Mouse (Mus musculus) 416B (cell line): Measurements from ENCODE around the gene Lmo4.

Experiments
- DNase-seq: peaks from one replicate; pipeline ENCODE4 v3.0.0; 2011; ENCODE audit warnings: low read depth

Lmo4 gene

DNA sequence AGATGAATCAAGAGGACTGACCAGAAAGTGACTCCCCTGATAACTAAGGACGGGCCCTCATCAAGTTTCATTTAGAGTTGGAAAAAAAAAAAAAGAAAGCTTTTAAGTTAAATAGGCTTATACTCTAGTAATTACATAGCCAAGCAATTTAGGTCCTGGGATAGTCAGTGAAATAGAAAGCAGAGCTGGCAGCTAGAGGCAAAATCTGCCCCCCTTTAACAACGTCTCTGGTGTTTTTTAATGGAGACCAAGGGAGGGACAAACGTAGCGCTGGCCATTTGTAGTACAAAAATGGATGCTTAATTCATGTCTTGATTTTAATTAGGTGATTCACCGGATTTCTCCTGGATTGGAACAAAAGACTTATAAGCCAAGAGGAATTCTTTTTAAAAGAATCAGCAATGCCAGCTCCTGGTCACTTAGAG, 1.0 kb downstream of the Lmo4 start:
- DNase-seq = peak; percentile 60

GRCm38 (mm10) chr3:144203259-144203987, 1.6 kb downstream of the Lmo4 start:
- peak; percentile 66 for DNase-seq

DNA sequence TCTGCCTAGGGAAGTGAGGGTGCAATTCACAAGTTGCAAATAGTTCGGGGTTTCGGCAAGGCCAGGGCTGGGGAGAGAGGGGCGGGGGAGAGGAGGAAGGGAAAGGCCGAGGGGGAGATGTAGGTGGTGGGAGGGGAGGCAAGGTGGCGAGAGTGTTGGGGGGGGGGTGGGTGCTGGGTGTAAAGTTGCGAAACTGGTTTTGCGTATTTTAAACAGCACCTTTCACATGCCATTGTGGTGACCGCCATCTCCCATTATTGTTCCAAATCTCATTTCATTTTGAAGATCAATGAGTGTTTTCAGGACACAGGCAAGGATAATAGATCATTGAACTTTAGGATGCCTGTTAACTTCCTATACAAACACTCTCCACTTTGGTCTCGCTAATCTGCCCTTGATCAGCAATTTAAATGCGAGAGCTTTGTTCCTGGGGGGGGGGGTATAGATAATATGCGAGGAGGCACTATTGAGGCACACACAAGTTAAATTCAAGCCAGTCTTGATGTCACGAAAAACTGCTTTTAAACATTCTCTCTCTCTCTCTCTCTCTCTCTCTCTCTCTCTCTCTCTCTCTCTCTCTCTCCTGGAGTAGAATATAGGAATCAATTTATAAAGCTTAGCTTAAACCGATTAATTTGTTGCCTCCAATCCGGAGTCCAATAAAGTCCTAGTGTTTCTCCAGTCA, 2.3 kb downstream of the Lmo4 start:
- DNase-seq = peak; percentile 80

DNA sequence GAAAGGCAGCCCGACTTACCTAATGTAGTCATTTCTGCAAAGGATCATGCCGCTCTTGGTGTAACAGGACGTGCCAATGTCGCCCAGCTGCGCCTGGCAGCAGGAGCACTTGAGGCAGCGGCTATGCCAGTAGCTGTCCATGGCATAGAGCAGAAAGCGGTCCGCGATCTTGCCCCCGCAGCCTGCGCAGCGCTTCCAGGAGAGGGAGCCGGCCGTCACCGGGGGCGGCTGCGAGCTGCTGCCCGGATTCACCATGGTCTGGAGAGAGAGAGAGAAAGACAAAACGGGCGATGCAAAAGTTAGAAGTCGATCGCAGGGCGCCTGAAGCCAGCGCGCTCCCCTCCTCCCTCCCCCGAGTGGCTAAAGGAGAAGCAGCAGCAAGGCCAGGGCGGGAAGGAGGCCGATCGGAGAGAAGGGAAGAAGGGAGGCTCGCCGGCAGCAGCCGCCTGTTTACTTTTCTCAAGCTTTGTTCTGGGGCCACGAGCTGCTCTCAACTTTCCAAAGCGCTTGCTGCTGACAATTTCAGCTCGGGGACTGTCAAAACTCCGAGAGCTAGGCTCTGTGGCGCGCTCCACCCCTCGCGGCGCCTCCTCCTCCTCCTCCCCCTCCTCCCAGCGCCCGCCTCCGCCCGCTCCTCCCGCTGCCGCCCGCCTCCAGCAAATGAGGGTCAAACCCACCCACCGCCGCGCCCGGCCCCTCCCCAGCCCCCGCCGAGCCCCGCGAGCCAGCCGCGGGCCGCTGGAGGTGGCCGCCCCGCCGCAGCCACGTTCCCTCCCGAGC, 3.0 kb downstream of the Lmo4 start:
- peak; percentile 84 for DNase-seq

DNA sequence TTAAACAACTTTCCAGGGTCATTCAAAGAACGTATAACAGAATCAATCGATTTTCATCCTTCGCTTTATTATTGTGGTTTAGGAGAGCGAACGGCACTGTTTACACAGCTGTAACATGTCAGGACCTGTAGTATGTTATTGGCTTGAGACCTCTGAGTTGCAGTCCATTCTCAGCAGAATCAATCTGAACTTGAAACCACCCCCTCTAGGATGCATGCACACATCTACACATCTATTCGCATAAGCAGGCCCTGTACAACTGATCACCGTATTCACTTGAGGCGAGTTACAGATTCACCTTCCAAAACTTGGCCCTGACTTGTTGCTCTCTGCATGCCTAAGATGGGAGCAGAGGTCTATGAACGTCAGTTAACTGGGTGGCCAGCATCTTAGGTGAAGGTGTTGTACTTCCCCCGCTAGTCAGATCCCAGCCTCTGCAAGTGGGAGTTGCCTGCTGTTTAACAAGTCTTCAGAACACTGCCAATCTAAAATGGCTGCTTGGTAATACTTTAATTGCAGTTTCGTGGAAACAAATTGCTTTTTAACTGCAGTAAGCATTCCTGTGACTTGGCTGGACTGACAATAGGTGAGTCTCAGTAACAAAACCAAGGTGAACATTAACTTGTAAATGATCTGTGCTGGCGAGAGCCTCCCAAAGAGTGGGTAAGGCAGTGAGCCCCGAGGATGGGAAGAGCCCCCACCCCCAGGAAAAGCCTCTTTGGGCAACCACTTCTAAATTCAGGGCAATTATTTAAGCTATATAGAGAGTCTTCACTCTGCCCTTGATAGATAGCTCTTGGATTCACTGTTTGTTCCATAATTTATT, 19.5 kb downstream of the Lmo4 start:
- no peak for DNase-seq

DNA sequence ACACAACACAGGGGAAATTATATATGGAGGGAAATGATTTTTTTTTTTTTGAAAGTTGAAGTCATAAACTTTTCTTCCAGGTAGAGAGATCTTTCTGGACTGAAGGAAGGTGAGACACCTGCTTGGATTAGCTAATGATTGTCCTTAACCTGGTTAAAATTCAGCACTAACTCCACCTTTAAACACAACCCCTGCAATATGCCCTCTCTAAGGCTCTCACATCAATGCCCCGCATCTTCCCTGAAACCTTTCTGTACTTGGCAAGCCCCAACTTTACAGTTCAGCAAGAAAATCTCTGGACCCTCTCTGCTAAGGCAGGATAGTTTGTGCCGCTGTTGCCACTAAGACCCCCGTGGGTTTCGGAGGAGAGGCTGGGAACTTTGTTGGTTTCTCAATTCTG, 20.1 kb downstream of the Lmo4 start:
- no peak for DNase-seq

DNA sequence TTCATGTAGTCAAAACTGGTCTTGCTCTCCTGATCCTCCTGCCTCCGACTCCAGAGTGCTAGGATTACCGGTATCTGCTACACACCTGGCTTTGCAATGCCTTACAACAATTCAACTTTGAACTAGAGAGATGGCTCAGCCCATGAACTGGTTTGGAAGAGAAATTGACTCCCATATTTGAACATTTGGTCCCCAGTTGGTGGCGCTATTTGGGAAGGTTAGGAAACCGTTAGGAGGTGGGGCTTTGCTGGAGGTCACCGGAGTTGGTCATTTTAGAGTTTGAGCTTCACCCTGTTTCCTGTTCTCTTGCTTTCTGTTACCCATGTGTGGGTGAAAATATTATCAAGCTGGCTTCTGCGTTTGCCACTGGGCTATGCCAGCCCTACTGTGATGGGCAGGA, 22.8 kb downstream of the Lmo4 start:
- DNase-seq = peak; percentile 50

DNA sequence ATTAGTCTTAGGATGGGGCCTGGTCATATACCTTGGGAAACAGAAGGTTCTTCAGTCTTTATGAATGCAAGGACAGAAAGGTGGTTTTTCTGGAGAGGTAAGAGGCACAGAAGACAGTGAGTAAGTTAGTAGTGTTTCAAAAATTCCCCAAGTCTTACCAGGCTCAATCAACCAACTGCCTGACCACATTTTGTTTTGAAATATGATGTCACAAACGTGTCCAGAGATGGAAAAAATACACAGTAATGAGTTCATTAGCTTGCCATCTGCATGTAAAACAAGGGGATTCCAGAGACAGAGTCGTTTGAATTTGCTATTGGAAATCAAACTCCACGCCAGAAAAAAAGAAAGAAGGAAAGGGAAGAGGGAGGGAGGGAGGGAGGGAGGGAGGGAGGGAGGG, 26.1 kb downstream of the Lmo4 start:
- DNase-seq = no peak

- no peak for DNase-seq
These were observed 31.0 kb downstream of the Lmo4 start for GRCm38 (mm10) chr3:144173866-144174588.

DNA sequence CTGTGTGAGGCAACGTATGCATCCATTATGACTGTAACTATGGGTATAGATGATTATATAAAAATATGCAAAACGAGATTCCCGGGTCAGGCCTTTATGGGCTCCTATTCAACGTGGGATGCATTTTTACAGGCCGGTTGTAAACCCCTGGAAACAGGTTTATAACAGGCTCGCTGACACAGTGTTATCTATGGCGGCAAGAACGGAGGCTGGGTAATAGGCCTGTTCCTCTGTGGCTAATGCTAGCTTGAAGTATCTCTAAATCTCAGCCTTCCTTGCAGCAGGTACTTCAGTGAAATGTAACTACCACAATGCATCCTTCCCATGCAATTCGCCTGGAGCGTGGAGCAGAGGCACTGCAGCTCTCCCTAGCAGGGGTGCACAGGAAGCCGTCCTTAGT, 31.9 kb downstream of the Lmo4 start:
- DNase-seq = no peak

DNA sequence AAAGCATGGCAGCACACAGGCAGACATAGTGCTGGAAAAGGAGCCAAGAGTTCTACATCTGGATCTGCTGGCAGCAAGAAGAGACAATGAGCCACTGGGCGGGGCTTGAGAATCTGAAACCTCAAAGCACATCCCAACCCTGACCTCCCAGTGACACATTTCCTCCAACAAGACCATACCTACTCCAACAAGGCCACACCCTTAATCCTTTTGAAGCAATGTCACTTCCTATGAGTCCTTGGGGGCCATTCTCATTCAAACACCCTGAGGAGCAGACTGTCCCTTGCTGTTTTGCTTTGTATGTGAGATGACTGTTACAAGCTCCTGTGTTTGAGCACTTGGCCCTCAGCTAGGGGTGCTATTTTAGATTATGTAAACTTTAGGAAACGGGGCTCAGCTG, 33.3 kb downstream of the Lmo4 start:
- DNase-seq = peak; percentile 40

GRCm38 (mm10) chr3:144170539-144170938, 34.5 kb downstream of the Lmo4 start:
- DNase-seq = no peak

- no peak for DNase-seq
These were observed 38.4 kb downstream of the Lmo4 start for GRCm38 (mm10) chr3:144166439-144167155.

DNA sequence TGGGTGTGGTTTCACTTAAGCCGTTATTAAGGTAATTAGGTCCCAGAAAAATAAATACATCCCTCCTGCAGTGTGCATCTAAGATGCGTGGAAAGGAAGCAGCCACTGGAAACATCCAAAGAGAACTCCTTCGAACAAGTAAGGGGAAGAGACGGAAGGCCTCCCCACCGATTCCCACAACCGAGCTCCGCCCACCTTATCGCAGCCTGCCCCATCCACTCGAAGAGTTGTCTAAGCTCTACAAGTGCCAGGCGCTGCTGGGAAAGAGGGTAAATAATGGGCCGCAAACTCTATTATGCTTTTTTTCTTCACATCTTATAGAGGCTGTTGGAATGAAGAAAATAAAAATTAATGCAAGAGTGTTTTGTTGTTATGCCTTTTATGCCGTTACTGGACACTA, 39.6 kb downstream of the Lmo4 start:
- no peak for DNase-seq

- no peak for DNase-seq
These were observed 40.2 kb downstream of the Lmo4 start for GRCm38 (mm10) chr3:144164665-144165385.

DNA sequence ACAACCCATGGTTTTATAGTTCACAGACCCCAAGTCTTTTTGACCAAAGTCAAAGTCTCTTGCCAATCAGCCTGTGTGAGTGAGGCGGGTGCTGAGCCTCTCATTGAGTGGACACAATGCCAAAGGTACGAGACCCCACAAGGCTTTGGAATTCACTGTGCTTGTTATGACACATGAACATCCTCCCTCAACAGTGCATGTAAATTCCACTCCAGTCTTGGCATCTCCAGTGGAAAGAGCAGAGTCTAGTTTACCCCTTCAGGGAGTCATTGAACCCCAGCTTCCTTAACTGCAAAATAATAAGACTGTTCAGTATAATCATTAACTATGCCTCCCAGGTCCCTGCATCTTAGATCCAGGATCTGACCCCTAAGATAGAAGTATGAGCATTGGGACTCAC, 41.3 kb downstream of the Lmo4 start:
- DNase-seq = no peak

DNA sequence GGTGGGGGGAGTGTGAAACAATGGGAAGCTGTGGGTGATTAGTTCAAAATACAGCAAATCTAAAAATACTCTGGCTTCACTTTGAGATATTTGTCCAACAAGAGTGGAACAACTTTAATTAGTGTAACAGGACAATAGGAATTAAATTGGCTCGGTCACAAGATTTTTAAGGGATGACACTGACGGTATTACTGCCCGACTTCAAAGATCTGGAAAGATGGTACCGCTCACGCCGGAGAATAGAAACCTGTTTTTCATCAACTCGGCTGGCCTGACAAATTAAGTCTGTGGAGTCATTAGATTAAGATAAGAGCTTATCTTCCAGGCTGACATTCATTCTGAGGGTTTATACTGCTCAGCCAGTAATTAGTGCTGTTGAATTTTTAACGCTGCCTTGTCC, 42.9 kb downstream of the Lmo4 start:
- no peak for DNase-seq

- no peak for DNase-seq
These were observed 43.8 kb downstream of the Lmo4 start for GRCm38 (mm10) chr3:144161261-144161660.

- DNase-seq = no peak
These were observed 49.3 kb downstream of the Lmo4 start for GRCm38 (mm10) chr3:144155746-144156145.

DNA sequence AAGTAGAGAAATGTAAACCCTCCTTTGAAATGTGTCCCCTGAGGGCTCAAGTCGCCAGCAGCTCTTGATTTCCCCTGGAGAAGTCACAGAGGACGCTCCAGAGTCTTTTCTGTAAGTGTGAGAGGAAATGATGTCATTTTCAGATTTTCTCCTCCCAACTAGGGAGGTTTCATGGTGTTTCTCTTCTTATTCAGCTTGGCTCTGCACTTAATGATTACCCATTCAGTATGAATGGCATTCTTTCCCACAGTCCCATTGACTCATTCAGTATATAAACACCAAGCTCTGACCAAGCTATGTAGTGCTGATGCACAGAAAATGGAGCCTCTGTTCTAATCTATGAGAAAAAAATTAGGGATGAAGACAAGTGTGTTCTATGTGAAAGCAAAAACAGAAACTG, 51.6 kb downstream of the Lmo4 start:
- no peak for DNase-seq
